Mouse (Mus musculus) C2C12 (cell line): ENCODE measurements around the gene Lactbl1. TPM values are rescaled to one million over a fixed set of nuclear protein-coding genes. Genes with fewer than 3 reads are reported as not detected.

Experiments
- H3K27me3 ChIP-seq: one replicate; pipeline ENCODE4 v1.6.1; 2011; ENCODE audit not compliant: control insufficient read depth, insufficient read depth, insufficient read length
- H3K36me3 ChIP-seq: one replicate; pipeline ENCODE4 v1.6.1; 2011; ENCODE audit not compliant: control insufficient read depth, insufficient read depth
- H3K4me3 ChIP-seq: one replicate; pipeline ENCODE4 v1.5.1; 2011; ENCODE audit warnings: mild to moderate bottlenecking, control low read depth; ENCODE audit not compliant: poor library complexity, insufficient read depth, severe bottlenecking
- H3K79me2 ChIP-seq: one replicate; pipeline ENCODE4 v1.6.1; 2011; ENCODE audit not compliant: control insufficient read depth, insufficient read depth
- H3K79me3 ChIP-seq: one replicate; pipeline ENCODE4 v1.6.1; 2011; ENCODE audit warnings: low read depth, control low read depth
- H3ac ChIP-seq: one replicate; pipeline ENCODE3; 2011; ENCODE audit warnings: low read depth; ENCODE audit not compliant: control insufficient read depth, insufficient read length
- CEBPB ChIP-seq: IDR thresholded peaks from one replicate; pipeline ENCODE4 v1.6.1; 2011; ENCODE audit warnings: low read depth, mild to moderate bottlenecking, control low read depth, moderate library complexity
- CTCF ChIP-seq: IDR thresholded peaks from one replicate; pipeline ENCODE4 v1.5.1; 2011; ENCODE audit not compliant: control insufficient read depth, insufficient read depth, insufficient read length
- FOSL1 ChIP-seq: IDR thresholded peaks from one replicate; pipeline ENCODE4 v1.8.0; 2011; ENCODE audit warnings: mild to moderate bottlenecking, low read length; ENCODE audit not compliant: poor library complexity, insufficient read depth, severe bottlenecking
- MAX ChIP-seq: IDR thresholded peaks from one replicate; pipeline ENCODE4 v1.6.1; 2011; ENCODE audit warnings: mild to moderate bottlenecking, control low read depth
- MYOD1 ChIP-seq: IDR thresholded peaks from one replicate; pipeline ENCODE4 v1.6.1; 2011; ENCODE audit warnings: low read depth; ENCODE audit not compliant: control insufficient read depth, insufficient read length
- MYOG ChIP-seq: IDR thresholded peaks from one replicate; pipeline ENCODE4 v1.6.1; 2011; ENCODE audit not compliant: control insufficient read depth, insufficient read length; ENCODE audit errors: extremely low read depth
- USF1 ChIP-seq: IDR thresholded peaks from one replicate; pipeline ENCODE4 v1.6.1; 2011; ENCODE audit warnings: low read depth, mild to moderate bottlenecking, control low read depth, moderate library complexity
- polyA plus RNA-seq: library from polyadenylated mRNA; unstranded; fragments of >200 nt; fragmentation: generic; extraction: Trizol; gene quantifications from one replicate; pipeline ENCODE4 v1.2.1, GENCODE M21; 2012; ENCODE audit warnings: missing spikeins

Lactbl1 gene
- polyA plus RNA-seq, 1 experiment = not detected

GRCm38 (mm10) chr4:136651357-136651811, 29.0 kb downstream of the Lactbl1 start:
- no peak overlapping the region for H3ac ChIP-seq
- TF ChIP-seq USF1 (no peak), CTCF (peak; percentile 55), MAX (no peak), MYOG (no peak), MYOD1 (no peak), CEBPB (no peak)
- no peaks in the 10 kb centered on the region for H3K79me2 ChIP-seq
- H3K27me3 ChIP-seq = no peaks in the 10 kb centered on the region
- no peaks in the 10 kb centered on the region for H3K36me3 ChIP-seq
- H3K79me3 ChIP-seq = no peaks in the 10 kb centered on the region
- H3K4me3 ChIP-seq = no peak overlapping the region

GRCm38 (mm10) chr4:136651882-136652527, 29.6 kb downstream of the Lactbl1 start:
- no peaks in the 10 kb centered on the region for H3K79me2 ChIP-seq
- no peaks in the 10 kb centered on the region for H3K36me3 ChIP-seq
- TF ChIP-seq MYOD1 (no peak), USF1 (no peak), FOSL1 (no peak), MAX (no peak), CEBPB (no peak), MYOG (no peak), CTCF (no peak)
- H3ac ChIP-seq = no peak overlapping the region
- H3K4me3 ChIP-seq = no peak overlapping the region
- no peaks in the 10 kb centered on the region for H3K27me3 ChIP-seq
- no peaks in the 10 kb centered on the region for H3K79me3 ChIP-seq

- TF ChIP-seq FOSL1 = no peak
- TF ChIP-seq MAX = no peak
- TF ChIP-seq CTCF = no peak
- TF ChIP-seq USF1 = no peak
- no peak for TF ChIP-seq MYOD1
- no peak for TF ChIP-seq CEBPB
- TF ChIP-seq MYOG = no peak
- H3K36me3 ChIP-seq = no peaks in the 10 kb centered on the region
- no peak overlapping the region for H3K4me3 ChIP-seq
- H3K27me3 ChIP-seq = no peaks in the 10 kb centered on the region
- H3K79me3 ChIP-seq = no peaks in the 10 kb centered on the region
- H3K79me2 ChIP-seq = no peaks in the 10 kb centered on the region
- H3ac ChIP-seq = no peak overlapping the region
Observed at GRCm38 (mm10) chr4:136652528-136652910, 30.1 kb downstream of the Lactbl1 start.

- H3K27me3 ChIP-seq = no peaks in the 10 kb centered on the region
- H3ac ChIP-seq = no peak overlapping the region
- no peaks in the 10 kb centered on the region for H3K79me3 ChIP-seq
- no peaks in the 10 kb centered on the region for H3K79me2 ChIP-seq
- H3K36me3 ChIP-seq = no peaks in the 10 kb centered on the region
- TF ChIP-seq CEBPB (no peak), MAX (no peak), FOSL1 (no peak), MYOD1 (no peak), USF1 (no peak), CTCF (no peak), MYOG (no peak)
- H3K4me3 ChIP-seq = no peak overlapping the region
Observed at GRCm38 (mm10) chr4:136653019-136653418, 30.6 kb downstream of the Lactbl1 start.

- no peaks in the 10 kb centered on the region for H3K27me3 ChIP-seq
- no peak overlapping the region for H3K4me3 ChIP-seq
- no peak overlapping the region for H3ac ChIP-seq
- TF ChIP-seq CEBPB (no peak), USF1 (no peak), FOSL1 (no peak), MYOD1 (no peak), MYOG (no peak), CTCF (no peak), MAX (no peak)
- no peaks in the 10 kb centered on the region for H3K79me3 ChIP-seq
- H3K79me2 ChIP-seq = no peaks in the 10 kb centered on the region
- H3K36me3 ChIP-seq = no peaks in the 10 kb centered on the region
Observed at GRCm38 (mm10) chr4:136653692-136654234, 31.3 kb downstream of the Lactbl1 start.

GRCm38 (mm10) chr4:136657914-136658313, 35.5 kb downstream of the Lactbl1 start:
- no peak overlapping the region for H3K4me3 ChIP-seq
- H3K79me3 ChIP-seq = no peaks in the 10 kb centered on the region
- H3K27me3 ChIP-seq = no peaks in the 10 kb centered on the region
- no peak for TF ChIP-seq MYOD1
- no peak for TF ChIP-seq MYOG
- TF ChIP-seq USF1 = no peak
- TF ChIP-seq CEBPB = no peak
- no peak for TF ChIP-seq CTCF
- no peak for TF ChIP-seq MAX
- no peak for TF ChIP-seq FOSL1
- no peak overlapping the region for H3ac ChIP-seq
- no peaks in the 10 kb centered on the region for H3K79me2 ChIP-seq
- H3K36me3 ChIP-seq = no peaks in the 10 kb centered on the region
